Mouse (Mus musculus): ENCODE data around the gene Foxl1. TPM values are rescaled to one million over a fixed set of nuclear protein-coding genes. Genes with fewer than 3 reads are reported as not detected.
A peak's percentile ranks its signal among the peaks of the same experiment; 100 is the strongest.

Foxl1 gene
- total and polyA plus RNA-seq, 3 experiments, result 0.07 to 0.12 TPM; not detected in 1

DNA sequence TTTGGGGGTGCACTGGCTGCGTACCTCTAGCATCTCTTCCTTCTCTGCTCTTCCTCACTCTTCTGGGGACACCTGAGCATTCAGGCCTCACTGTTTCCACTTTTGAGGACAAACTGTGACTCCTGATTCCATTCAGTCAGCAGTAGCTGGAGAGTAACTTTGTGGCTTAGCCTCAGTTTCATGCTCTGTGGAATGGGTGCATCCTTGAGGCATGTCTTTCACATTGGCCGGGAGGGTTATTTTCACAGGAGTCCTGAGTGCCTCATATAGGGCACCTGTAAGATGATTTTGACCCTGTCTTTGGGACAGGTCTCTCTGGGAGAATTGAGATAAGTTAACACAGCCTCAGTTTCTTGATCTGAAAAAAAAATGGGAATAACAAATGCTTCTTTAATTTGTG, 4.6 kb upstream of the Foxl1 start:
- H3K9ac ChIP-seq (ENCODE audit: control insufficient read depth, low read depth, low read length, poor library complexity, severe bottlenecking), result no peak overlapping the region
- H3K4me3 ChIP-seq (ENCODE audit: control insufficient read depth in 1 of 2, insufficient read depth in 1 of 2, low read depth in 2 of 2, low read length in 2 of 2), result no peak overlapping the region
- no peak for TF ChIP-seq MAX (IDR thresholded peaks at IDR 0.05; ENCODE audit: low read length)
- no peak for TF ChIP-seq MAFK (IDR thresholded peaks at IDR 0.05; ENCODE audit: borderline replicate concordance, low read depth, low read length)
- TF ChIP-seq CTCF (IDR thresholded peaks at IDR 0.05 in 2 of 3, conservative IDR thresholded peaks at IDR 0.05 in 1 of 3; ENCODE audit: control insufficient read depth in 1 of 3, insufficient read depth in 1 of 3, low read depth in 2 of 3, low read length in 3 of 3, poor library complexity in 1 of 3, severe bottlenecking in 1 of 3), result no peak
- TF ChIP-seq ZNF384 (IDR thresholded peaks at IDR 0.05; ENCODE audit: low read depth, low read length), result no peak
- no peak for TF ChIP-seq CHD2 (IDR thresholded peaks at IDR 0.05; ENCODE audit: low read length)
- TF ChIP-seq CHD1 (IDR thresholded peaks at IDR 0.05; ENCODE audit: low read depth, low read length), result no peak
- TF ChIP-seq ELF1 (IDR thresholded peaks at IDR 0.05; ENCODE audit: low read depth, low read length), result no peak
- no peak for TF ChIP-seq MXI1 (IDR thresholded peaks at IDR 0.05; ENCODE audit: low read depth, low read length)
- TF ChIP-seq GATA1 (IDR thresholded peaks at IDR 0.05; ENCODE audit: low read depth, low read length), result no peak
- no peak for TF ChIP-seq SMC3 (IDR thresholded peaks at IDR 0.05; ENCODE audit: low read depth, low read length)
- TF ChIP-seq KAT2A (conservative IDR thresholded peaks at IDR 0.05; ENCODE audit: low read depth, low read length), result no peak
- H3K36me3 ChIP-seq (ENCODE audit: control insufficient read depth in 1 of 2, insufficient read depth in 2 of 2, low read length in 2 of 2), result peaks cover 0 to 6% of the 10 kb centered on the region in 2 experiments; a peak in 3 of 4 replicates
- no peaks in the 10 kb centered on the region for H3K27me3 ChIP-seq (ENCODE audit: control insufficient read depth in 1 of 2, insufficient read depth in 2 of 2, low read length in 2 of 2)
- peaks cover 44% of the 10 kb centered on the region for H3K79me2 ChIP-seq (ENCODE audit: control insufficient read depth, insufficient read depth, low read length, poor library complexity)
- no peak overlapping the region for H3K27ac ChIP-seq (ENCODE audit: control insufficient read depth, low read depth, low read length)
- H3K4me1 ChIP-seq (ENCODE audit: control insufficient read depth in 1 of 2, insufficient read depth in 2 of 2, low read length in 2 of 2), result peaks cover 0 to 7% of the 10 kb centered on the region in 2 experiments; a peak in 3 of 4 replicates
- DNase-seq (ENCODE audit: low read depth, low spot score), result no peak
- H3K9me3 ChIP-seq (replicated peaks; ENCODE audit: insufficient read depth, low read length), result no peaks in the 10 kb centered on the region

GRCm38 (mm10) chr8:121124547-121125239, 3.0 kb upstream of the Foxl1 start:
- no peak overlapping the region for H3K27ac ChIP-seq (ENCODE audit: control insufficient read depth, low read depth, low read length)

DNA sequence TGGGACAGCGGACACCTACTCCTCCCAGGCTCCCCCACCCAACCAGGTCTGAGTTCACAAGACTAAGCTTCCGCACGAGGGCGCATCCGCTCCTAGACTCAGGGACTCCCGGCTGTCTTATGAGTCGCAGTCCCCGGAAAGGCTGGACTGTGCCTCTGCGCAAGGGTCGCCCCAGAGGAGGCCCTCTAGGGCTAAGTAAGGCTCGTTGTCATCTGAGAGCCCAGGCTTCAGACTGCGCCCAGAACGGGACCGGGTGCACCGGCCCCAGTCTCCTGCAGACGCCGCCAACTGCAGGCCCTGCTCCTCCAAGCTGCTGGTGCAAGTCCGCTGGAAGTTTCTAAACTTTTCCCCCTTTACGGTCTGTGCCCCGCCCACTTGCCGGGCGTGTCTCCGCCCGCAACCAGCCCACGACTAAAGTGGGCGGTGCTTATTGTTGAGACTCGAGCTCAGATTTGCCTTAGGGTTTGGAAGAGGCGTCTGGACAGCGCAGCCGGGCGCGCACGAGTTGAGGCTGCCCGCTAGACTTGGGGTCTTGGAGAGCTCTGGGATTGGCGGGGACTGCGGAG, 2.3 kb upstream of the Foxl1 start:
- Histone ChIP-seq H3K9me3 (replicated peaks; ENCODE audit: insufficient read depth, low read length) (no peaks in the 10 kb centered on the region), H3K4me3 (ENCODE audit: control insufficient read depth in 1 of 2, insufficient read depth in 1 of 2, low read depth in 2 of 2, low read length in 2 of 2) (peak overlapping the region; percentile 62 to 79), H3K27ac (ENCODE audit: control insufficient read depth, low read depth, low read length) (peak overlapping the region; percentile 58), H3K9ac (ENCODE audit: control insufficient read depth, low read depth, low read length, poor library complexity, severe bottlenecking) (peak overlapping the region; percentile 72), H3K27me3 (ENCODE audit: control insufficient read depth in 1 of 2, insufficient read depth in 2 of 2, low read length in 2 of 2) (no peaks in the 10 kb centered on the region), H3K4me1 (ENCODE audit: control insufficient read depth in 1 of 2, insufficient read depth in 2 of 2, low read length in 2 of 2) (peaks cover 0 to 7% of the 10 kb centered on the region in 2 experiments; a peak in 3 of 4 replicates), H3K36me3 (ENCODE audit: control insufficient read depth in 1 of 2, insufficient read depth in 2 of 2, low read length in 2 of 2) (peaks cover 0 to 6% of the 10 kb centered on the region in 2 experiments; a peak in 2 of 4 replicates), H3K79me2 (ENCODE audit: control insufficient read depth, insufficient read depth, low read length, poor library complexity) (peaks cover 22% of the 10 kb centered on the region)
- no peak for TF ChIP-seq ETS1 (IDR thresholded peaks at IDR 0.05; ENCODE audit: low read depth, low read length)
- 0 out of 2 replicates have a peak, but pooled peaks have one; percentile 37 for TF ChIP-seq TBP (IDR thresholded peaks at IDR 0.05; ENCODE audit: low read depth, low read length)
- peak in 2 of 3 experiments; percentile 37 to 50; a peak in 4 of 6 replicates for TF ChIP-seq CTCF (IDR thresholded peaks at IDR 0.05 in 2 of 3, conservative IDR thresholded peaks at IDR 0.05 in 1 of 3; ENCODE audit: control insufficient read depth in 1 of 3, insufficient read depth in 1 of 3, low read depth in 2 of 3, low read length in 3 of 3, poor library complexity in 1 of 3, severe bottlenecking in 1 of 3)
- peak; percentile 36; the same call in 1 of the 2 replicates for TF ChIP-seq SMC3 (IDR thresholded peaks at IDR 0.05; ENCODE audit: low read depth, low read length)
- TF ChIP-seq USF1 (IDR thresholded peaks at IDR 0.05; ENCODE audit: low read depth, low read length), result no peak
- TF ChIP-seq SIN3A (IDR thresholded peaks at IDR 0.05; ENCODE audit: low read length), result 0 out of 2 replicates have a peak, but pooled peaks have one; percentile 3
- 0 out of 2 replicates have a peak, but pooled peaks have one; percentile 16 for TF ChIP-seq NRF1 (IDR thresholded peaks at IDR 0.05; ENCODE audit: insufficient read depth, low read depth, low read length, poor library complexity, severe bottlenecking)
- no peak for TF ChIP-seq KAT2A (conservative IDR thresholded peaks at IDR 0.05; ENCODE audit: low read depth, low read length)
- peak in 1 of 2 experiments; percentile 61; a peak in 2 of 4 replicates for TF ChIP-seq POLR2A (IDR thresholded peaks at IDR 0.05; ENCODE audit: control insufficient read depth in 1 of 2, insufficient read depth in 1 of 2, low read depth in 1 of 2, low read length in 2 of 2, poor library complexity in 1 of 2)
- peak; percentile 33; the same call in 1 of the 2 replicates for TF ChIP-seq NELFE (IDR thresholded peaks at IDR 0.05; ENCODE audit: low read depth, low read length)
- TF ChIP-seq MXI1 (IDR thresholded peaks at IDR 0.05; ENCODE audit: low read depth, low read length), result no peak
- DNase-seq (ENCODE audit: low read depth, low spot score), result peak; percentile 84

More at GRCm38 (mm10) chr8:121124547-121125239, 3.0 kb upstream of the Foxl1 start:
- no peak for TF ChIP-seq MXI1 (IDR thresholded peaks at IDR 0.05; ENCODE audit: low read depth, low read length)
- no peak for TF ChIP-seq NRF1 (IDR thresholded peaks at IDR 0.05; ENCODE audit: insufficient read depth, low read depth, low read length, poor library complexity, severe bottlenecking)
- TF ChIP-seq JUND (IDR thresholded peaks at IDR 0.05; ENCODE audit: low read depth, low read length), result no peak
- TF ChIP-seq UBTF (IDR thresholded peaks at IDR 0.05; ENCODE audit: borderline replicate concordance, insufficient read depth, low read depth, low read length), result no peak
- Histone ChIP-seq H3K9me3 (replicated peaks; ENCODE audit: insufficient read depth, low read length) (no peaks in the 10 kb centered on the region), H3K4me3 (ENCODE audit: control insufficient read depth in 1 of 2, insufficient read depth in 1 of 2, low read depth in 2 of 2, low read length in 2 of 2) (peak overlapping the region; percentile 62 to 79), H3K4me1 (ENCODE audit: control insufficient read depth in 1 of 2, insufficient read depth in 2 of 2, low read length in 2 of 2) (peaks cover 0 to 7% of the 10 kb centered on the region in 2 experiments; a peak in 3 of 4 replicates), H3K79me2 (ENCODE audit: control insufficient read depth, insufficient read depth, low read length, poor library complexity) (peaks cover 29% of the 10 kb centered on the region), H3K9ac (ENCODE audit: control insufficient read depth, low read depth, low read length, poor library complexity, severe bottlenecking) (peak overlapping the region; percentile 37), H3K36me3 (ENCODE audit: control insufficient read depth in 1 of 2, insufficient read depth in 2 of 2, low read length in 2 of 2) (peaks cover 0 to 6% of the 10 kb centered on the region in 2 experiments; a peak in 2 of 4 replicates), H3K27me3 (ENCODE audit: control insufficient read depth in 1 of 2, insufficient read depth in 2 of 2, low read length in 2 of 2) (no peaks in the 10 kb centered on the region)
- DNase-seq (ENCODE audit: low read depth, low spot score), result peak; percentile 48

Data from MEL (cell line).